Mouse (Mus musculus): ENCODE results near the gene Uhrf2.

Uhrf2 gene

DNA sequence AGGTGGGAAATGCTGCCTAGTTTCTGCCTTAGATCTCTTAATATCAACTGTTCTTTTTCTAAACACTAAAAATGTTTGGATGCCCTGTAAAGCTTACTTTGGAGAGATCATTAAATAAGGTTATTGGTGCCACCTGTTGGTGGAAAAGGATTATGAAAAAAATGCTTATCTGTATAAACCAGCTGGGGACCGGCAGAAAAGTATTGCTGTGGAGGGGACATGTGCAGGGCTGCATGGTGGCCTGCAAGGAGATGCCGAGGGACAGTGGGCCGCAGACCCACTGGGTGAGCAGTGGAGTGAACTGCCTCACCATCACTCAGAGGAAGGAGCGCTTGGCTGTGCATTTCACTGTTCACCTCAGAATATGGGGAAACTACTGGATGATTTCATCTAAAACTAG, 97.9 kb downstream of the Uhrf2 start:
- no peak for DNase-seq

DNA sequence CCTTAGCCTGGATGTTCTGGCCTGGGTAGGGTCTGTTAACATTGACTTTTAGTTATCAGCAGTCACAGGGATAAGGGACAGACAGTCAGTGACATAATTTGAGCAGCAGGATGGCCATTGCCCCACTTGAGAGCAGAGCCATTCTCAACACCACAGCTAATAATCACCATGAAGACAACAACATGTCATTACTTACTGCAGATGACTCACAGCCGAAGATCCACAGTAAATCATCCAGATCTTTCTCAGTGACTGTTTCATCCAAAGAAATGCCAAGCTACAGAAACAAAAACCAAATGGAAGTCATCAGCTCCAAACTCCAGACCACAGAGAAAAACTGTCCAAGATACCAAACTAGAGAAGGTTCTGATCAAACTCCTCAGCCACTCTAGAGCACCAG, 106.0 kb downstream of the Uhrf2 start:
- no peak for DNase-seq

Measured in cerebellum, adult 9-10 months (tissue).